Mouse (Mus musculus): Measurements from ENCODE around the gene Nwd1.

Gene Nwd1

GRCm38 (mm10) chr8:72765696-72766095 lies 119.2 kb downstream of the Nwd1 start:
- DNase-seq (ENCODE audit: low spot score): no peak

DNA sequence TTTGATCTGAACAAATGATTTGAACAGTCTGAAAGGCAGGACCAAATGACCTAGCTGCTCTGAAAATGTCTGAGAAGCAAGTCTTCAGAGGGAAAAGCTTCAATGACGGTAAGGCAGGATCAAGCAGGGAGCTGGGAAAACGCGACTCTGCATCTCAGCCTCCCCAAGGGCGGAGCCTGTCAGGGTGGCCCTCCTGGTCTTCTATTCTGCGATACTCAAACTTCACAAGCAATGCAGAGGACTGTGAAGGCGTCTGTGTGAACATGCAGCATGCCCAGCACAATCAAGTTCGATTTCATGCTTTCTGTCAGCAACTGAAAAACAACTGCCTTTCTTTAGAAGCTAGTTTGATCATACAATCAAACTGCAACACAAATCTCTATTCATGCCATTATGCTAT lies 120.3 kb downstream of the Nwd1 start:
- no peak for DNase-seq (ENCODE audit: low spot score)
